ENCODE assay signal across 22 mouse cellular contexts in genomic region chr17:64382894-64383293, GRCm38 (mm10).
"Had no signal": no experiment of that assay in that cellular context is flagged by ENCODE, and none has a peak within 500 bp of the region (broad histone marks: within the 10 kb centered on the region; RNA-seq: fewer than 3 reads in every experiment).

No protein-coding gene starts in this region.

- H3K9ac ChIP-seq: heart, embryonic 12.5 days; hindbrain, embryonic 12.5 days; hindbrain, embryonic 14.5 days; intestine, embryonic 15.5 days; limb, embryonic 13.5 days; liver, embryonic 13.5 days; liver, embryonic 15.5 days had no signal

- DNase-seq: heart, adult 18-20 months; heart, postnatal 10 days; heart, postnatal 4 days; kidney, adult 18-20 months; kidney, adult 8-10 months; kidney, postnatal 14 days; kidney, postnatal 4 days; liver, embryonic 13.5 days had no signal

- H3K36me3 ChIP-seq: heart, embryonic 10.5 days; heart, embryonic 12.5 days; hindbrain, embryonic 10.5 days; hindbrain, embryonic 12.5 days; intestine, embryonic 15.5 days; limb, embryonic 13.5 days; liver, embryonic 13.5 days; liver, embryonic 15.5 days had no signal

- H3K4me1 ChIP-seq: heart, embryonic 10.5 days; heart, embryonic 12.5 days; hindbrain, embryonic 10.5 days; hindbrain, embryonic 12.5 days; intestine, embryonic 15.5 days; limb, embryonic 13.5 days; liver, embryonic 13.5 days; liver, embryonic 15.5 days had no signal

- H3K4me2 ChIP-seq: heart, embryonic 12.5 days; hindbrain, embryonic 12.5 days; hindbrain, embryonic 14.5 days; intestine, embryonic 15.5 days; limb, embryonic 13.5 days; liver, embryonic 11.5 days; liver, embryonic 13.5 days; liver, embryonic 15.5 days had no signal

- H3K4me3 ChIP-seq: heart, embryonic 10.5 days; heart, embryonic 12.5 days; hindbrain, embryonic 10.5 days; hindbrain, embryonic 12.5 days; intestine, embryonic 15.5 days; layer of hippocampus, adult 2 months; left cerebral cortex, adult 2 months; limb, embryonic 13.5 days; liver, embryonic 13.5 days; liver, embryonic 15.5 days had no signal

- H3K9me3 ChIP-seq: heart, embryonic 10.5 days; heart, embryonic 12.5 days; hindbrain, embryonic 10.5 days; hindbrain, embryonic 12.5 days; intestine, embryonic 15.5 days; limb, embryonic 13.5 days; liver, embryonic 13.5 days; liver, embryonic 15.5 days had no signal

- ATAC-seq: hindbrain, embryonic 16.5 days; inflammation-experienced regulatory T-cells, adult 6 months; intestine, embryonic 15.5 days; intestine, postnatal 0 days had no signal

- H3K27ac ChIP-seq: heart, embryonic 10.5 days; hindbrain, embryonic 10.5 days; hindbrain, embryonic 12.5 days; hindbrain, embryonic 14.5 days; intestine, embryonic 15.5 days; layer of hippocampus, adult 2 months; left cerebral cortex, adult 2 months; limb, embryonic 13.5 days; liver, embryonic 13.5 days; liver, embryonic 15.5 days had no signal

- H3K27me3 ChIP-seq: heart, embryonic 12.5 days; hindbrain, embryonic 12.5 days; intestine, embryonic 15.5 days; limb, embryonic 13.5 days; liver, embryonic 13.5 days; liver, embryonic 15.5 days had no signal
